Mouse (Mus musculus): ENCODE measurements around the gene Hrg.
"Not testable (repeated sequence)": the region's sequence is repeated elsewhere in the genome, so short reads cannot be mapped to it uniquely, and the experiment has no call there.

Hrg gene

GRCm38 (mm10) chr16:22950840-22951395, at the start of gene Hrg:
TSS of gene Hrg (plus strand) at chr16:22951072.
- DNase-seq (ENCODE audit: low spot score in 2 of 2) = no peak

- no peak for DNase-seq (ENCODE audit: low spot score in 2 of 2)
Measured at GRCm38 (mm10) chr16:22901326-22901725, 49.5 kb upstream of the Hrg start.

GRCm38 (mm10) chr16:22909290-22909689, 41.6 kb upstream of the Hrg start:
- no peak for DNase-seq (ENCODE audit: low spot score in 2 of 2)

- no peak for DNase-seq (ENCODE audit: low spot score in 2 of 2)
Measured at GRCm38 (mm10) chr16:22911986-22912385, 38.9 kb upstream of the Hrg start.

GRCm38 (mm10) chr16:22912886-22913285, 38.0 kb upstream of the Hrg start:
- no peak for DNase-seq (ENCODE audit: low spot score in 2 of 2)

GRCm38 (mm10) chr16:22914276-22914675, 36.6 kb upstream of the Hrg start:
- DNase-seq (ENCODE audit: low spot score in 2 of 2) = no peak

GRCm38 (mm10) chr16:22918034-22918433, 32.8 kb upstream of the Hrg start, which contains the start of gene Fetub:
TSS of gene Fetub (plus strand) at chr16:22918334.
- DNase-seq (ENCODE audit: low spot score in 2 of 2) = no peak

GRCm38 (mm10) chr16:22918664-22919312, 32.1 kb upstream of the Hrg start:
- no peak for DNase-seq (ENCODE audit: low spot score in 2 of 2)

GRCm38 (mm10) chr16:22919971-22920854, 30.7 kb upstream of the Hrg start:
- DNase-seq (ENCODE audit: low spot score in 2 of 2) = no peak

GRCm38 (mm10) chr16:22921761-22922160, 29.1 kb upstream of the Hrg start:
- no peak for DNase-seq (ENCODE audit: low spot score in 2 of 2)

- no peak for DNase-seq (ENCODE audit: low spot score in 2 of 2)
Measured at GRCm38 (mm10) chr16:22922433-22922832, 28.4 kb upstream of the Hrg start.

- DNase-seq (ENCODE audit: low spot score in 2 of 2) = no peak
Measured at GRCm38 (mm10) chr16:22929575-22929974, 21.3 kb upstream of the Hrg start.

GRCm38 (mm10) chr16:22931431-22932200, 19.3 kb upstream of the Hrg start:
- DNase-seq (ENCODE audit: low spot score in 2 of 2) = no peak

GRCm38 (mm10) chr16:22937631-22938030, 13.2 kb upstream of the Hrg start:
- no peak for DNase-seq (ENCODE audit: low spot score in 2 of 2)

- DNase-seq (ENCODE audit: low spot score in 2 of 2) = peak in 1 of 2 experiments; percentile 22
Measured at GRCm38 (mm10) chr16:22938541-22938940, 12.3 kb upstream of the Hrg start.

GRCm38 (mm10) chr16:22939120-22939695, 11.7 kb upstream of the Hrg start:
- DNase-seq (ENCODE audit: low spot score in 2 of 2) = no peak

- DNase-seq (ENCODE audit: low spot score in 2 of 2) = not testable (repeated sequence)
Measured at GRCm38 (mm10) chr16:22941825-22942476, 8.9 kb upstream of the Hrg start.

- no peak for DNase-seq (ENCODE audit: low spot score in 2 of 2)
Measured at GRCm38 (mm10) chr16:22947371-22947770, 3.5 kb upstream of the Hrg start.

GRCm38 (mm10) chr16:22953069-22953468, 2.2 kb downstream of the Hrg start:
- no peak for DNase-seq (ENCODE audit: low spot score in 2 of 2)

- DNase-seq (ENCODE audit: low spot score in 2 of 2) = no peak
Measured at GRCm38 (mm10) chr16:22955397-22956084, 4.7 kb downstream of the Hrg start.

Data from spleen, postnatal 36 days (tissue).